Mouse (Mus musculus) MEL (cell line): ENCODE data around the gene Cox5a. TPM values are rescaled to one million over a fixed set of nuclear protein-coding genes. Genes with fewer than 3 reads are reported as not detected.
A peak's percentile ranks its signal among the peaks of the same experiment; 100 is the strongest.

Source experiments
- DNase-seq: peaks from one replicate; pipeline ENCODE4 v3.0.0; 2011; ENCODE audit warnings: low read depth, low spot score
- H3K27ac ChIP-seq: 2 replicates; pipeline ENCODE4 v1.5.1; 2012; ENCODE audit warnings: low read depth, mild to moderate bottlenecking, control low read depth, low read length, moderate library complexity; ENCODE audit not compliant: control insufficient read depth
- H3K27me3 ChIP-seq, 2 experiments: fragments of 150-350 bp in 1 of 2; sonication (generic) in 1 of 2; 2 replicates each; pipeline ENCODE4 v1.6.1; 2012; ENCODE audit warnings: low read length in 2 of 2, mild to moderate bottlenecking in 2 of 2, improper control_type of control experiment in 1 of 2, moderate library complexity in 1 of 2; ENCODE audit not compliant: insufficient read depth in 2 of 2, control insufficient read depth in 1 of 2
- H3K36me3 ChIP-seq, 2 experiments: 2 replicates each; pipeline ENCODE4 v1.6.1; 2012 to 2014; ENCODE audit warnings: low read length in 2 of 2, improper control_type of control experiment in 1 of 2, inconsistent platforms in 1 of 2, mild to moderate bottlenecking in 1 of 2; ENCODE audit not compliant: insufficient read depth in 2 of 2, control insufficient read depth in 1 of 2
- H3K4me1 ChIP-seq, 2 experiments: fragments of 150-350 bp in 1 of 2; sonication (generic) in 1 of 2; 2 replicates each; pipeline ENCODE4 v1.6.1; 2012; ENCODE audit warnings: low read length in 2 of 2, improper control_type of control experiment in 1 of 2, mild to moderate bottlenecking in 1 of 2; ENCODE audit not compliant: insufficient read depth in 2 of 2, control insufficient read depth in 1 of 2
- H3K4me3 ChIP-seq, 2 experiments: fragments of 150-350 bp in 1 of 2; sonication (generic) in 1 of 2; 2 replicates each; pipeline ENCODE4 v1.5.1; 2012; ENCODE audit warnings: low read depth in 2 of 2, low read length in 2 of 2, mild to moderate bottlenecking in 2 of 2, moderate library complexity in 2 of 2, control low read depth in 1 of 2, improper control_type of control experiment in 1 of 2; ENCODE audit not compliant: control insufficient read depth in 1 of 2, insufficient read depth in 1 of 2
- H3K79me2 ChIP-seq: 2 replicates; pipeline ENCODE4 v1.6.1; 2012; ENCODE audit warnings: mild to moderate bottlenecking, low read length, moderate library complexity; ENCODE audit not compliant: control insufficient read depth, poor library complexity, insufficient read depth
- H3K9ac ChIP-seq: 2 replicates; pipeline ENCODE4 v1.6.1; 2012; ENCODE audit warnings: low read depth, mild to moderate bottlenecking, control low read depth, low read length, moderate library complexity; ENCODE audit not compliant: control insufficient read depth, poor library complexity, severe bottlenecking
- H3K9me3 ChIP-seq: fragments of 150-350 bp; sonication (generic); replicated peaks from 2 replicates; pipeline ENCODE4 v1.6.1; 2012; ENCODE audit warnings: mild to moderate bottlenecking, low read length, improper control_type of control experiment, moderate library complexity; ENCODE audit not compliant: insufficient read depth
- E2F4 ChIP-seq: IDR thresholded peaks from 2 replicates; pipeline ENCODE4 v1.6.1; 2011; ENCODE audit warnings: low read depth, low read length, improper control_type of control experiment, borderline replicate concordance
- ELF1 ChIP-seq: IDR thresholded peaks from 2 replicates; pipeline ENCODE4 v1.6.1; 2014; ENCODE audit warnings: low read depth, mild to moderate bottlenecking, inconsistent platforms, low read length, improper control_type of control experiment, moderate library complexity
- EP300 ChIP-seq, 2 experiments: IDR thresholded peaks; 2 replicates each; pipeline ENCODE4 v1.6.1; 2011; ENCODE audit warnings: improper control_type of control experiment in 2 of 2, low read length in 2 of 2, low read depth in 1 of 2, mild to moderate bottlenecking in 1 of 2
- ETS1 ChIP-seq: IDR thresholded peaks from 2 replicates; pipeline ENCODE4 v1.6.1; 2012; ENCODE audit warnings: low read depth, mild to moderate bottlenecking, inconsistent platforms, low read length, improper control_type of control experiment, moderate library complexity
- GATA1 ChIP-seq: IDR thresholded peaks from 2 replicates; pipeline ENCODE4 v1.6.1; 2011; ENCODE audit warnings: low read depth, low read length, improper control_type of control experiment
- HCFC1 ChIP-seq: IDR thresholded peaks from 2 replicates; pipeline ENCODE4 v1.6.1; 2012; ENCODE audit warnings: low read depth, mild to moderate bottlenecking, inconsistent platforms, low read length, improper control_type of control experiment, moderate library complexity
- JUND ChIP-seq: IDR thresholded peaks from 2 replicates; pipeline ENCODE4 v1.6.1; 2011; ENCODE audit warnings: low read depth, mild to moderate bottlenecking, improper control_type of control experiment, low read length
- MAX ChIP-seq: IDR thresholded peaks from 2 replicates; pipeline ENCODE4 v1.6.1; 2011; ENCODE audit warnings: low read length, improper control_type of control experiment
- MAZ ChIP-seq: IDR thresholded peaks from 2 replicates; pipeline ENCODE4 v1.6.1; 2012; ENCODE audit warnings: low read depth, mild to moderate bottlenecking, inconsistent platforms, low read length, improper control_type of control experiment
- MEF2A ChIP-seq: IDR thresholded peaks from 2 replicates; pipeline ENCODE4 v1.6.1; 2014; ENCODE audit warnings: low read depth, mild to moderate bottlenecking, inconsistent platforms, low read length, improper control_type of control experiment; ENCODE audit not compliant: poor library complexity, insufficient replicate concordance, severe bottlenecking; ENCODE audit errors: extremely low read depth
- MXI1 ChIP-seq: IDR thresholded peaks from 2 replicates; pipeline ENCODE4 v1.6.1; 2011; ENCODE audit warnings: mild to moderate bottlenecking, low read depth, low read length, improper control_type of control experiment
- MYB ChIP-seq: IDR thresholded peaks from 2 replicates; pipeline ENCODE4 v1.6.1; 2011; ENCODE audit warnings: mild to moderate bottlenecking, low read depth, low read length, improper control_type of control experiment
- MYC ChIP-seq: IDR thresholded peaks from 2 replicates; pipeline ENCODE4 v1.6.1; 2011; ENCODE audit warnings: low read depth, mild to moderate bottlenecking, low read length, improper control_type of control experiment, moderate library complexity
- NELFE ChIP-seq: IDR thresholded peaks from 2 replicates; pipeline ENCODE4 v1.6.1; 2011; ENCODE audit warnings: low read depth, low read length, improper control_type of control experiment
- NRF1 ChIP-seq: IDR thresholded peaks from 2 replicates; pipeline ENCODE4 v1.6.1; 2014; ENCODE audit warnings: low read depth, mild to moderate bottlenecking, inconsistent platforms, low read length, improper control_type of control experiment, moderate library complexity; ENCODE audit not compliant: poor library complexity, insufficient read depth, severe bottlenecking
- POLR2A ChIP-seq, 2 experiments: IDR thresholded peaks; 2 replicates each; pipeline ENCODE4 v1.6.1; 2011 to 2012; ENCODE audit warnings: low read length in 2 of 2, mild to moderate bottlenecking in 2 of 2, control low read depth in 1 of 2, improper control_type of control experiment in 1 of 2, low read depth in 1 of 2, moderate library complexity in 1 of 2; ENCODE audit not compliant: control insufficient read depth in 1 of 2, insufficient read depth in 1 of 2, poor library complexity in 1 of 2
- POLR2AphosphoS2 ChIP-seq: IDR thresholded peaks from 2 replicates; pipeline ENCODE4 v1.6.1; 2011; ENCODE audit warnings: low read length, improper control_type of control experiment
- RCOR1 ChIP-seq: IDR thresholded peaks from 2 replicates; pipeline ENCODE4 v1.6.1; 2012; ENCODE audit warnings: low read depth, mild to moderate bottlenecking, inconsistent platforms, low read length, improper control_type of control experiment
- SIN3A ChIP-seq: IDR thresholded peaks from 2 replicates; pipeline ENCODE4 v1.6.1; 2012; ENCODE audit warnings: low read length, improper control_type of control experiment, inconsistent platforms
- SMC3 ChIP-seq: IDR thresholded peaks from 2 replicates; pipeline ENCODE4 v1.6.1; 2011; ENCODE audit warnings: low read depth, low read length, improper control_type of control experiment
- TBP ChIP-seq: IDR thresholded peaks from 2 replicates; pipeline ENCODE4 v1.8.0; 2011; ENCODE audit warnings: low read depth, low read length, improper control_type of control experiment
- TCF12 ChIP-seq: IDR thresholded peaks from 2 replicates; pipeline ENCODE4 v1.6.1; 2014; ENCODE audit warnings: low read depth, mild to moderate bottlenecking, inconsistent platforms, low read length, improper control_type of control experiment, moderate library complexity
- UBTF ChIP-seq: IDR thresholded peaks from 2 replicates; pipeline ENCODE4 v1.6.1; 2012; ENCODE audit warnings: low read depth, mild to moderate bottlenecking, inconsistent platforms, low read length, improper control_type of control experiment, moderate library complexity, borderline replicate concordance; ENCODE audit not compliant: insufficient read depth
- ZKSCAN1 ChIP-seq: IDR thresholded peaks from 2 replicates; pipeline ENCODE4 v1.6.1; 2012; ENCODE audit warnings: low read depth, mild to moderate bottlenecking, inconsistent platforms, low read length, improper control_type of control experiment, moderate library complexity
- ZMIZ1 ChIP-seq: IDR thresholded peaks from 2 replicates; pipeline ENCODE4 v1.6.1; 2012; ENCODE audit warnings: low read depth, mild to moderate bottlenecking, inconsistent platforms, low read length, improper control_type of control experiment, moderate library complexity
- ZNF384 ChIP-seq: IDR thresholded peaks from 2 replicates; pipeline ENCODE4 v1.6.1; 2012; ENCODE audit warnings: low read depth, mild to moderate bottlenecking, inconsistent platforms, low read length, improper control_type of control experiment
- polyA plus RNA-seq, 2 experiments: library from polyadenylated mRNA; stranded (reverse) in 1 of 2; unstranded in 1 of 2; fragments of >175 nt in 1 of 2; fragments of >200 nt in 1 of 2; gene quantifications; 2 replicates each; pipeline versions ENCODE4 v1.2.1 to v1.2.4; 2012; ENCODE audit warnings: low replicate concordance in 2 of 2, low read depth in 1 of 2; ENCODE audit not compliant: insufficient read length in 2 of 2, insufficient read depth in 1 of 2, missing spikeins in 1 of 2
- total RNA-seq: library from RNA; depleted of rRNA; stranded (reverse); fragments of 300-350 nt; gene quantifications from 2 replicates; pipeline ENCODE4 v1.2.3, GENCODE M21; 2012

Cox5a gene
- total and polyA plus RNA-seq, 3 experiments: 367 to 400 TPM; not detected in 1

- Histone ChIP-seq H3K4me1 (peaks cover 5% of the 10 kb centered on the region in 2 experiments; a peak in 3 of 4 replicates), H3K27ac (no peak overlapping the region), H3K79me2 (peaks cover 16% of the 10 kb centered on the region), H3K36me3 (peaks cover 12 to 13% of the 10 kb centered on the region in 2 experiments), H3K9ac (peak overlapping the region; percentile 92), H3K27me3 (no peaks in the 10 kb centered on the region), H3K4me3 (peak overlapping the region in 1 of 2 experiments; percentile 97; a peak in 2 of 4 replicates), H3K9me3 (no peaks in the 10 kb centered on the region)
- TF ChIP-seq ETS1 (no peak), ZNF384 (0 out of 2 replicates have a peak, but pooled peaks have one; percentile 3), SMC3 (no peak)
- DNase-seq: no peak
These were observed 15.3 kb downstream of the Cox5a start for GRCm38 (mm10) chr9:57536362-57536761.

- H3K36me3 ChIP-seq: peaks cover 9 to 12% of the 10 kb centered on the region in 2 experiments
- H3K9ac ChIP-seq: peak within 1 kb of the TSS; percentile 92
- TF ChIP-seq NRF1 (peak; percentile 94), ZMIZ1 (peak; percentile 35; the same call in 1 of the 2 replicates), MXI1 (peak; percentile 89), GATA1 (no peak), MEF2A (no peak; the same call in 1 of the 2 replicates), MAX (peak; percentile 55; the same call in 1 of the 2 replicates), HCFC1 (peak; percentile 87), E2F4 (peak; percentile 80; the same call in 1 of the 2 replicates), JUND (no peak), SIN3A (peak; percentile 79), EP300 (IDR thresholded peaks at IDR 0.05; ENCODE audit: low read depth in 1 of 2, low read length in 2 of 2) (peak in 1 of 2 experiments; percentile 7; a peak in 1 of 4 replicates), MYC (peak; percentile 71; the same call in 1 of the 2 replicates), SMC3 (0 out of 2 replicates have a peak, but pooled peaks have one; percentile 12), TCF12 (peak; percentile 70), ZNF384 (peak; percentile 25; the same call in 1 of the 2 replicates), MYB (no peak), MAZ (peak; percentile 80; the same call in 1 of the 2 replicates), NELFE (peak; percentile 76), POLR2A (IDR thresholded peaks at IDR 0.05; ENCODE audit: control insufficient read depth in 1 of 2, insufficient read depth in 1 of 2, low read depth in 1 of 2, low read length in 2 of 2, poor library complexity in 1 of 2) (peak; percentile 85 to 93), RCOR1 (no peak), ELF1 (peak; percentile 65), POLR2AphosphoS2 (peak; percentile 77), ZKSCAN1 (no peak), UBTF (peak; percentile 27; the same call in 1 of the 2 replicates), TBP (peak; percentile 66)
- no peaks in the 10 kb centered on the region for H3K27me3 ChIP-seq
- peaks cover 5% of the 10 kb centered on the region in 2 experiments; a peak in 3 of 4 replicates for H3K4me1 ChIP-seq
- H3K79me2 ChIP-seq: peaks cover 16% of the 10 kb centered on the region
- H3K9me3 ChIP-seq: no peaks in the 10 kb centered on the region
- DNase-seq: peak; percentile 92
- H3K27ac ChIP-seq: peak within 1 kb of the TSS; percentile 77
- H3K4me3 ChIP-seq: peak within 1 kb of the TSS; percentile 94 to 97
These were observed 16.1 kb downstream of the Cox5a start, which contains the start of gene Fam219b for GRCm38 (mm10) chr9:57537044-57537727. Gene Fam219b, plus strand, starts transcription at chr9:57537528.
